Mouse (Mus musculus): ENCODE data around the gene Bicra.

The Bicra gene

GRCm38 (mm10) chr7:16048164-16048564 is 443 bp upstream of the Bicra start:
- DNase-seq (ENCODE audit: low read depth) = peak; percentile 99

GRCm38 (mm10) chr7:16046481-16047337 is 1.0 kb downstream of the Bicra start:
- peak; percentile 92 for DNase-seq (ENCODE audit: low read depth)

- peak; percentile 96 for DNase-seq (ENCODE audit: low read depth)
These were observed 1.6 kb downstream of the Bicra start for GRCm38 (mm10) chr7:16046101-16046480.

GRCm38 (mm10) chr7:16045538-16045937 is 2.2 kb downstream of the Bicra start:
- DNase-seq (ENCODE audit: low read depth) = no peak

GRCm38 (mm10) chr7:16044531-16044930 is 3.2 kb downstream of the Bicra start:
- DNase-seq (ENCODE audit: low read depth) = no peak

GRCm38 (mm10) chr7:16043861-16044435 is 3.8 kb downstream of the Bicra start:
- peak; percentile 57 for DNase-seq (ENCODE audit: low read depth)

- DNase-seq (ENCODE audit: low read depth) = peak; percentile 67
These were observed 4.6 kb downstream of the Bicra start for GRCm38 (mm10) chr7:16042850-16043775.

- no peak for DNase-seq (ENCODE audit: low read depth)
These were observed 6.5 kb downstream of the Bicra start for GRCm38 (mm10) chr7:16041208-16041607.

GRCm38 (mm10) chr7:16039363-16039762 is 8.4 kb downstream of the Bicra start:
- DNase-seq (ENCODE audit: low read depth) = no peak

GRCm38 (mm10) chr7:16036972-16037371 is 10.7 kb downstream of the Bicra start:
- no peak for DNase-seq (ENCODE audit: low read depth)

GRCm38 (mm10) chr7:16033580-16034461 is 13.9 kb downstream of the Bicra start:
- no peak for DNase-seq (ENCODE audit: low read depth)

GRCm38 (mm10) chr7:16033059-16033458 is 14.7 kb downstream of the Bicra start:
- DNase-seq (ENCODE audit: low read depth) = no peak

- no peak for DNase-seq (ENCODE audit: low read depth)
These were observed 16.6 kb downstream of the Bicra start for GRCm38 (mm10) chr7:16031072-16031471.

- DNase-seq (ENCODE audit: low read depth) = no peak
These were observed 19.4 kb downstream of the Bicra start for GRCm38 (mm10) chr7:16028102-16028927.

GRCm38 (mm10) chr7:16024603-16025222 is 23.0 kb downstream of the Bicra start:
- no peak for DNase-seq (ENCODE audit: low read depth)

GRCm38 (mm10) chr7:16019256-16020094 is 28.2 kb downstream of the Bicra start:
- peak; percentile 73 for DNase-seq (ENCODE audit: low read depth)

- peak; percentile 78 for DNase-seq (ENCODE audit: low read depth)
These were observed 29.5 kb downstream of the Bicra start for GRCm38 (mm10) chr7:16018016-16018810.

GRCm38 (mm10) chr7:16015384-16015783 is 32.3 kb downstream of the Bicra start:
- no peak for DNase-seq (ENCODE audit: low read depth)

Data from 416B (cell line).